Mouse (Mus musculus) activated CD4-positive, CD25-positive, alpha-beta regulatory T cell, adult 4 months (primary cell): Measurements from ENCODE around the gene Cyp3a44. TPM values are rescaled to one million over a fixed set of nuclear protein-coding genes. Genes with fewer than 3 reads are reported as not detected.
"Not testable (repeated sequence)": the region's sequence is repeated elsewhere in the genome, so short reads cannot be mapped to it uniquely, and the experiment has no call there.

Experiments used
- ATAC-seq: one replicate; pipeline ENCODE4 v1.8.0; 2017
- polyA plus RNA-seq, 2 experiments: library from polyadenylated mRNA; unstranded; fragments of 100-300 nt; shearing (Covaris generic); gene quantifications; one replicate each; pipeline ENCODE4 v1.2.1; 2017

Gene Cyp3a44
- polyA plus RNA-seq = not detected

DNA sequence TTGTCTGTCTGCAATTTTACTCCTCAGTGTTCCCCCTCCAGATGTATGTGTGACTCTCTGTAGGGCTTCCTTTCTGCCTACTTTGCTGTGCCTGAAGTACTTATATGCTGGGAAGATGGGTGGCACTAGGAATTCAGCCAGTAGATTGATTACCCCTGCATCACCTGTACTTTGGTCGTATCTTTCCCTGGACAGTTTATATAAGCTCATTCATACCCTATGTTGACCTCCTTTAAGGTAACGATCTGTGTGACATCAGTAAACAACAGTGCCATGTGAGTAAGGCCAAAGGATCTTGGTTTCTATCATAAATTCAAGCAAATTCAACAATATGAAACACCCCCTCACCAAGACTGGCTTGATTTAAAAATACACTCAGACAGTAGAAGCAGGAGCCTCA is at the start of gene Cyp3a44:
Gene Cyp3a44, minus strand, starts transcription at position 79 of the 400 bp plus-strand sequence.
- not testable (repeated sequence) for ATAC-seq

DNA sequence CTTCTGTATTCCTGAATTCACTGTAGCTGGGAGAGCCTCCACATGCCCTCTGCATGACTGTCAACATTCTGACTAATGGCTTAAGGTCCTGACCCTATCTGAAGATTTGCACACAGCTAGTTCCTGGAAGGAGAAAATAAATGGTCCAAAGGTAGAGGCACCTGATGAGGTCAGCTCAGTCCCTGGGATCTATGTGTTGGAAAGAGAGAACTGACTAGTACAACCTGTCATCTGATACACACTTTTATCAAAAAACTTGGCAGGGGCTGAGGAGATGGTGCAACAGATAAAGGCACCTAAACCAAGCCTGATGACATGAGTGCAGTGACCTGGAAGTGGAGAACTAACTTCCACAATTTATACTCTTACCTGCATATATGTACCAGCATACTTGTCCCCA is 5.4 kb downstream of the Cyp3a44 start:
- ATAC-seq = not testable (repeated sequence)

DNA sequence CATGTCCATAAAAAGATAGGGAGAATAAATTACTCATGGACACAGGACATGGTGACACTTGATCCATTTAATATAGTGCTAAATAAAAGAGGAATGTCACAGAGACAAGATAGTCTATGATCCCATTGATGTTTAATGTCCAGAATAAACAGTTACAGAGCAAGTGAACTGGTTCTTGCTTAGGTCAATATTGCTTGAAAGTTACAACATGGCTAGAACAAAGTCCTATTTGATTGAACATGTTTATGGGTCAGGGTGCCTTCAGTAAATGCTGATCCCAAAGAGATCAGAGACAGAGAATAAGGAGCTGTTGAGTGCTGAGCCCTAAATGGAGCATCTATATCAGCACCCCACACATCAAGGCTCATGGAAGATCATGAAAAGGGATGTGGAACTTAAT is 12.4 kb downstream of the Cyp3a44 start:
- ATAC-seq = not testable (repeated sequence)

DNA sequence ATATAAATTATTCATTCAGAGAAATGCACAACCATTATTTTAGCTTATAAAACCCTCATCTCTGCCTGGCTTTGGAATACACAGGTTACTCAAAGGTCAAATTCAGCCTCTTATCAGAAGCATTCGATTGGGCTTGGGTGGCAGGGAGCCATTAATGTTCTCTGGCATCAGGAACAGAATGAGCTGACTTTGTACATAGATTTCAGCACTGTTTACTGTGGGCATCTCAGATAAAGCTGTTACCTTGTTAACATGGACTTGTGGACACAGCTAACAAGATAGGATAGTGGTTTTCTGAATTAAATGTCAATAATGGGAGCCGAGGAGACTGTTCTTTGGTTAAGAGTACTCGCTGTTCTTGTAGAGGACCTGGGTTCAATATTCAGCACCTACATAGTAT is 68.2 kb downstream of the Cyp3a44 start:
- ATAC-seq = not testable (repeated sequence)

Other genes starting within 250 kb of the Cyp3a44 start
- not detected for gene Cyp3a41b, start 221.1 kb downstream of the Cyp3a44 start, polyA plus RNA-seq
- not detected for gene Cyp3a41a, start 85.7 kb downstream of the Cyp3a44 start, polyA plus RNA-seq
- not detected for gene Cyp3a11, start 74.1 kb upstream of the Cyp3a44 start, polyA plus RNA-seq
- gene Cyp3a25, start 203.7 kb upstream of the Cyp3a44 start, polyA plus RNA-seq = not detected